8 mouse cellular contexts compared by ENCODE assay signal in genomic region chr2:80762013-80762612, GRCm38 (mm10).
DNase-seq lines count a peak whose midpoint lies in the region; ATAC-seq lines count a peak whose summit lies in the region.

No protein-coding gene starts in this region.

- WGBS in hindbrain, embryonic 12.5 days = 41% methylated on average over 3 of the region's 3 CpGs
- 38% methylated on average over 3 of the region's 3 CpGs for WGBS in hindbrain, embryonic 13.5 days
- 39% methylated on average over 3 of the region's 3 CpGs for WGBS in forebrain, embryonic 16.5 days

- ATAC-seq in hindbrain, embryonic 12.5 days (ENCODE audit: low FRiP score) = peak; percentile 43; the same call in 1 of the 2 replicates
- ATAC-seq in hindbrain, embryonic 13.5 days (ENCODE audit: low FRiP score) = no peak
- ATAC-seq in forebrain, embryonic 16.5 days = peak; percentile 57

- H3K36me3 ChIP-seq in hindbrain, embryonic 12.5 days = no peaks in the 10 kb centered on the region
- no peaks in the 10 kb centered on the region for H3K36me3 ChIP-seq in hindbrain, embryonic 13.5 days
- no peaks in the 10 kb centered on the region for H3K36me3 ChIP-seq in forebrain, embryonic 16.5 days (ENCODE audit: control insufficient read depth, insufficient read depth)

- DNase-seq in 3134 (ENCODE audit: extremely low read depth, insufficient read length, low spot score) (peak; percentile 4), MEL-GATA-1-ER (ENCODE audit: extremely low read depth, low read depth) (peak; percentile 13)
- DNase-seq in left cerebral cortex, postnatal 10 days (ENCODE audit: extremely low spot score in 1 of 2, low spot score in 2 of 2) = peak; percentile 33 to 66
- DNase-seq in yolk sac, embryonic 10.5 days (ENCODE audit: low spot score) = no peak
- no peak for DNase-seq in urinary bladder, adult 2 months (ENCODE audit: low spot score)

- intact Hi-C loops in left cerebral cortex, postnatal 10 days (cut with DNase I) = loop anchor here (5.0 to 10.0 kb wide), 2 partner anchors 563 to 1290 kb away; partner anchors contain the start of gene Zfp804a

- no peaks in the 10 kb centered on the region for H3K4me1 ChIP-seq in hindbrain, embryonic 12.5 days
- no peaks in the 10 kb centered on the region for H3K4me1 ChIP-seq in hindbrain, embryonic 13.5 days (replicated peaks)
- H3K4me1 ChIP-seq in forebrain, embryonic 16.5 days (replicated peaks; ENCODE audit: control insufficient read depth, insufficient read depth, low read length) = no peaks in the 10 kb centered on the region

- H3K27me3 ChIP-seq in hindbrain, embryonic 12.5 days = no peaks in the 10 kb centered on the region
- no peaks in the 10 kb centered on the region for H3K27me3 ChIP-seq in hindbrain, embryonic 13.5 days
- no peaks in the 10 kb centered on the region for H3K27me3 ChIP-seq in forebrain, embryonic 16.5 days (replicated peaks; ENCODE audit: control insufficient read depth, insufficient read depth, low read length)

- H3K9me3 ChIP-seq in hindbrain, embryonic 12.5 days (replicated peaks) = no peaks in the 10 kb centered on the region
- H3K9me3 ChIP-seq in hindbrain, embryonic 13.5 days = no peaks in the 10 kb centered on the region
- H3K9me3 ChIP-seq in forebrain, embryonic 16.5 days (ENCODE audit: control insufficient read depth, low read length) = no peaks in the 10 kb centered on the region

- H3K27ac ChIP-seq in hindbrain, embryonic 12.5 days = no peak overlapping the region
- no peak overlapping the region for H3K27ac ChIP-seq in hindbrain, embryonic 13.5 days
- no peak overlapping the region for H3K27ac ChIP-seq in forebrain, embryonic 16.5 days (ENCODE audit: low read length)

- H3K4me3 ChIP-seq in hindbrain, embryonic 12.5 days = no peak overlapping the region
- no peak overlapping the region for H3K4me3 ChIP-seq in hindbrain, embryonic 13.5 days
- H3K4me3 ChIP-seq in forebrain, embryonic 16.5 days (replicated peaks; ENCODE audit: low read length) = no peak overlapping the region

- no peak overlapping the region for H3K4me2 ChIP-seq in hindbrain, embryonic 12.5 days (replicated peaks)
- no peak overlapping the region for H3K4me2 ChIP-seq in hindbrain, embryonic 13.5 days
- H3K4me2 ChIP-seq in forebrain, embryonic 16.5 days (ENCODE audit: low read length) = no peak overlapping the region

- no peak overlapping the region for H3K9ac ChIP-seq in hindbrain, embryonic 12.5 days
- no peak overlapping the region for H3K9ac ChIP-seq in hindbrain, embryonic 13.5 days
- H3K9ac ChIP-seq in forebrain, embryonic 16.5 days (replicated peaks; ENCODE audit: low read depth, low read length) = no peak overlapping the region

Comparison
In these comparisons a context has a peak if more than half of its experiments do, and no peak if none do; other contexts are left out.
1. DNase-seq: peak in 3134 (single experiment), MEL-GATA-1-ER (single experiment) and left cerebral cortex, postnatal 10 days (2 of 2); none in yolk sac, embryonic 10.5 days (single experiment) and urinary bladder, adult 2 months (single experiment).